7 mouse cellular contexts compared by ENCODE assay signal in the genomic region with DNA sequence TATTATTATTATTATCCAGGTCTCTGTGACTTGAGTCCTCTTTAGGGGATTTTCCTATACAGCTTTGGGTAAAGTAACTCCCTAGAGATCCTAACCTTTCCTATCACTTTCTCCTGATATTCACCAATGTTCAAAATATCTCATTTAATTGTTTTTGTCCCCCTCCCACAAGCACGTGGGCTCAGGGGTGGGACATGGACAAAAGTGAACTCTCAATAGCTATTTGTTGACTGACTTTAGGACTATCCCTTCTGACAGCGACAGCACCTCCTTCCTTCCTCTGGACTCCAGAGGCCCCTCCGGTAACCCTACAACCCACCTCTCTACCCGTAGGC. TPM values are rescaled to one million over a fixed set of nuclear protein-coding genes. Genes with fewer than 3 reads are reported as not detected.
DNase-seq lines count a peak whose midpoint lies in the region; ATAC-seq and TF ChIP-seq lines count a peak whose summit lies in the region.

No protein-coding gene starts in this region.

- no peak for TF ChIP-seq POLR2A in small intestine, adult 2 months (IDR thresholded peaks at IDR 0.05; ENCODE audit: low read depth, low read length)

- H3K27me3 ChIP-seq in lung, embryonic 15.5 days, result no peaks in the 10 kb centered on the region
- no peaks in the 10 kb centered on the region for H3K27me3 ChIP-seq in forebrain, embryonic 10.5 days (ENCODE audit: poor library complexity, severe bottlenecking)
- no peaks in the 10 kb centered on the region for H3K27me3 ChIP-seq in limb, embryonic 12.5 days
- H3K27me3 ChIP-seq in small intestine, adult 2 months (ENCODE audit: control insufficient read depth, insufficient read depth, low read length), result no peaks in the 10 kb centered on the region

- no peak for TF ChIP-seq CTCF in small intestine, adult 2 months (IDR thresholded peaks at IDR 0.05; ENCODE audit: extremely low read depth, insufficient read length, insufficient replicate concordance, low read depth, low read length)

- no peaks in the 10 kb centered on the region for H3K36me3 ChIP-seq in lung, embryonic 15.5 days
- H3K36me3 ChIP-seq in forebrain, embryonic 10.5 days (replicated peaks), result peaks cover 16% of the 10 kb centered on the region
- peaks cover 10% of the 10 kb centered on the region; the same call in 1 of the 2 replicates for H3K36me3 ChIP-seq in limb, embryonic 12.5 days
- H3K36me3 ChIP-seq in small intestine, adult 2 months (ENCODE audit: control insufficient read depth, insufficient read depth, low read length), result 0 out of 2 replicates have a peak, but pooled peaks cover 2% of the 10 kb centered on the region

- H3K27ac ChIP-seq in lung, embryonic 15.5 days, result peak overlapping the region; percentile 70
- peak overlapping the region; percentile 84 for H3K27ac ChIP-seq in forebrain, embryonic 10.5 days
- no peak overlapping the region for H3K27ac ChIP-seq in limb, embryonic 12.5 days
- peak overlapping the region; percentile 77 for H3K27ac ChIP-seq in small intestine, adult 2 months (ENCODE audit: insufficient read depth, low read depth, low read length)

- peak overlapping the region; percentile 62 for H3K4me3 ChIP-seq in lung, embryonic 15.5 days
- peak overlapping the region; percentile 65 for H3K4me3 ChIP-seq in forebrain, embryonic 10.5 days
- peak overlapping the region; percentile 56 for H3K4me3 ChIP-seq in limb, embryonic 12.5 days (replicated peaks)
- peak overlapping the region; percentile 99 for H3K4me3 ChIP-seq in small intestine, adult 2 months (ENCODE audit: low read depth, low read length)

- ATAC-seq in lung, embryonic 15.5 days (ENCODE audit: borderline replicate concordance, extremely low read depth, low FRiP score, low TSS enrichment), result no peak
- ATAC-seq in limb, embryonic 12.5 days (ENCODE audit: insufficient number of reproducible peaks, insufficient read depth, low FRiP score, low TSS enrichment, low read depth), result no peak; the same call in 1 of the 2 replicates

- no peaks in the 10 kb centered on the region for H3K4me1 ChIP-seq in lung, embryonic 15.5 days
- H3K4me1 ChIP-seq in forebrain, embryonic 10.5 days, result peaks cover 7% of the 10 kb centered on the region; the same call in 1 of the 2 replicates
- H3K4me1 ChIP-seq in limb, embryonic 12.5 days (replicated peaks), result no peaks in the 10 kb centered on the region
- no peaks in the 10 kb centered on the region for H3K4me1 ChIP-seq in small intestine, adult 2 months (ENCODE audit: control insufficient read depth, insufficient read depth, insufficient read length, low read length)

- peak overlapping the region; percentile 51 for H3K9ac ChIP-seq in lung, embryonic 15.5 days
- peak overlapping the region; percentile 54 for H3K9ac ChIP-seq in limb, embryonic 12.5 days (replicated peaks)

- DNase-seq in lung, postnatal 14 days, result no peak
- no peak for DNase-seq in forebrain, embryonic 10.5 days (ENCODE audit: extremely low spot score, low spot score)
- no peak for DNase-seq in thymus, adult 18-20 months
- no peak for DNase-seq in ovary, postnatal 36 days (ENCODE audit: low spot score)

- H3K4me2 ChIP-seq in lung, embryonic 15.5 days, result peak overlapping the region; percentile 55
- H3K4me2 ChIP-seq in limb, embryonic 12.5 days, result peak overlapping the region; percentile 53

- no peaks in the 10 kb centered on the region for H3K9me3 ChIP-seq in lung, embryonic 15.5 days
- H3K9me3 ChIP-seq in forebrain, embryonic 10.5 days, result peaks cover 5% of the 10 kb centered on the region; the same call in 1 of the 2 replicates
- H3K9me3 ChIP-seq in limb, embryonic 12.5 days, result no peaks in the 10 kb centered on the region

- WGBS in lung, embryonic 15.5 days, result 13% methylated on average over 4 of the region's 4 CpGs
- 17% methylated on average over 4 of the region's 4 CpGs for WGBS in forebrain, embryonic 10.5 days
- WGBS in limb, embryonic 12.5 days, result 14% methylated on average over 4 of the region's 4 CpGs
- 15% methylated on average over 4 of the region's 4 CpGs for WGBS in small intestine, adult 2 months

RNA-seq across cellular contexts. Expression of a gene that starts 0.8 kb away (rescaled TPM):
- 12.8 and 14.8 TPM in 2 replicates for polyA plus RNA-seq in lung, embryonic 15.5 days (2015; fragmentation: Nextera tagmentation; extraction: Ambion mirVana)
- 9.8 and 10.4 TPM in 2 replicates for polyA plus RNA-seq in forebrain, embryonic 10.5 days (2016; fragmentation: Nextera tagmentation; extraction: Ambion mirVana)
- polyA plus RNA-seq in limb, embryonic 12.5 days (2016; fragmentation: Nextera tagmentation; extraction: Ambion mirVana), result 13.8 and 14.6 TPM in 2 replicates
- 7.6 and 8.4 TPM in 2 replicates for polyA plus RNA-seq in small intestine, adult 2 months (2012; rRNA removed)

RNA-seq across cellular contexts. Expression of a gene that starts 18.2 kb away (rescaled TPM):
- 33.8 and 41.1 TPM in 2 replicates for polyA plus RNA-seq in lung, embryonic 15.5 days (2015; fragmentation: Nextera tagmentation; extraction: Ambion mirVana)
- 27.7 and 30.9 TPM in 2 replicates for polyA plus RNA-seq in forebrain, embryonic 10.5 days (2016; fragmentation: Nextera tagmentation; extraction: Ambion mirVana)
- polyA plus RNA-seq in limb, embryonic 12.5 days (2016; fragmentation: Nextera tagmentation; extraction: Ambion mirVana), result 23.3 and 28.2 TPM in 2 replicates
- polyA plus RNA-seq in small intestine, adult 2 months (2012; rRNA removed), result 47.7 and 88.0 TPM in 2 replicates

RNA-seq across cellular contexts. Expression of a gene that starts 29.5 kb away (rescaled TPM):
- polyA plus RNA-seq in lung, embryonic 15.5 days (2015; fragmentation: Nextera tagmentation; extraction: Ambion mirVana), result 508 and 532 TPM in 2 replicates
- 465 and 505 TPM in 2 replicates for polyA plus RNA-seq in forebrain, embryonic 10.5 days (2016; fragmentation: Nextera tagmentation; extraction: Ambion mirVana)
- polyA plus RNA-seq in limb, embryonic 12.5 days (2016; fragmentation: Nextera tagmentation; extraction: Ambion mirVana), result 531 and 573 TPM in 2 replicates
- polyA plus RNA-seq in small intestine, adult 2 months (2012; rRNA removed), result 22.2 and 31.7 TPM in 2 replicates

RNA-seq across cellular contexts. Expression of a gene that starts 31.2 kb away (rescaled TPM):
- 10.2 and 11.6 TPM in 2 replicates for polyA plus RNA-seq in lung, embryonic 15.5 days (2015; fragmentation: Nextera tagmentation; extraction: Ambion mirVana)
- 12.1 and 12.8 TPM in 2 replicates for polyA plus RNA-seq in forebrain, embryonic 10.5 days (2016; fragmentation: Nextera tagmentation; extraction: Ambion mirVana)
- 11.4 and 13.2 TPM in 2 replicates for polyA plus RNA-seq in limb, embryonic 12.5 days (2016; fragmentation: Nextera tagmentation; extraction: Ambion mirVana)
- polyA plus RNA-seq in small intestine, adult 2 months (2012; rRNA removed), result 6.8 and 10.8 TPM in 2 replicates

RNA-seq across cellular contexts. Expression of a gene that starts 42.4 kb away (rescaled TPM):
- 20.9 and 24.2 TPM in 2 replicates for polyA plus RNA-seq in lung, embryonic 15.5 days (2015; fragmentation: Nextera tagmentation; extraction: Ambion mirVana)
- 23.7 and 24.4 TPM in 2 replicates for polyA plus RNA-seq in forebrain, embryonic 10.5 days (2016; fragmentation: Nextera tagmentation; extraction: Ambion mirVana)
- 20.5 and 20.9 TPM in 2 replicates for polyA plus RNA-seq in limb, embryonic 12.5 days (2016; fragmentation: Nextera tagmentation; extraction: Ambion mirVana)
- polyA plus RNA-seq in small intestine, adult 2 months (2012; rRNA removed), result 81.7 and 93.0 TPM in 2 replicates

Comparison
In these comparisons a context has a peak if more than half of its experiments do, and no peak if none do; other contexts are left out.
1. RNA of a gene that starts 29.5 kb away (polyA plus RNA-seq): 531 to 573 TPM in limb, embryonic 12.5 days, 508 to 532 TPM in lung, embryonic 15.5 days and 465 to 505 TPM in forebrain, embryonic 10.5 days; 22.2 to 31.7 TPM in small intestine, adult 2 months; every median in the first group is over 10 times any median in the second.
2. Peak in every context shown above with its lines, with median percentiles within 50 percentile points of each other: H3K4me3 ChIP-seq.